Mouse (Mus musculus) hindbrain, embryonic 14.5 days (tissue): Measurements from ENCODE around the gene Klhl5. TPM values are rescaled to one million over a fixed set of nuclear protein-coding genes. Genes with fewer than 3 reads are reported as not detected.

ENCODE experiments used
- ATAC-seq: fragments of 200-750 bp; cut with Nextera tagmentation; 2 replicates; pipeline ENCODE4 v1.8.0; 2017; ENCODE audit warnings: moderate number of reproducible peaks, mild to moderate bottlenecking, moderate TSS enrichment, moderate library complexity; ENCODE audit not compliant: low FRiP score
- DNase-seq: peaks from one replicate; pipeline ENCODE4 v3.0.0-alpha.2; 2015; ENCODE audit warnings: low spot score
- H3K27ac ChIP-seq: fragments of 300-500 bp; sonication (generic); 2 replicates; pipeline ENCODE4 v1.5.1; 2014; ENCODE audit warnings: mild to moderate bottlenecking, moderate library complexity
- H3K27me3 ChIP-seq: fragments of 300-500 bp; sonication (generic); 2 replicates; pipeline ENCODE4 v1.6.1; 2014; ENCODE audit warnings: mild to moderate bottlenecking, low read length, mixed read lengths; ENCODE audit not compliant: control insufficient read depth, insufficient read depth
- H3K36me3 ChIP-seq: fragments of 300-500 bp; sonication (generic); replicated peaks from 2 replicates; pipeline ENCODE4 v1.6.1; 2014; ENCODE audit not compliant: control insufficient read depth, insufficient read depth
- H3K4me1 ChIP-seq: fragments of 300-500 bp; sonication (generic); replicated peaks from 2 replicates; pipeline ENCODE4 v1.6.1; 2014; ENCODE audit warnings: antibody characterized with exemption, low read length, mixed read lengths; ENCODE audit not compliant: control insufficient read depth, insufficient read depth
- H3K4me2 ChIP-seq: fragments of 300-500 bp; sonication (generic); replicated peaks from 2 replicates; pipeline ENCODE4 v1.6.1; 2014; ENCODE audit warnings: mild to moderate bottlenecking, moderate library complexity
- H3K4me3 ChIP-seq: fragments of 300-500 bp; sonication (generic); replicated peaks from 2 replicates; pipeline ENCODE4 v1.5.1; 2014; ENCODE audit warnings: mild to moderate bottlenecking, low read length
- H3K9ac ChIP-seq: fragments of 300-500 bp; sonication (generic); 2 replicates; pipeline ENCODE4 v1.6.1; 2014
- H3K9me3 ChIP-seq: fragments of 300-500 bp; sonication (generic); 2 replicates; pipeline ENCODE4 v1.6.1; 2016; ENCODE audit warnings: low read length; ENCODE audit not compliant: control insufficient read depth
- WGBS: fragments of 180-500 bp; shearing (Covaris S2); extraction: QIAGEN DNeasy Blood & Tissue Kit; methylation state at CpG from one replicate; pipeline ENCODE4 v1.1.7; 2014; 5-methylcytosine and 5-hydroxymethylcytosine counted together
- polyA plus RNA-seq: library from polyadenylated mRNA; unstranded; fragments of >200 nt; fragmentation: Nextera tagmentation; extraction: Ambion mirVana; gene quantifications from 2 replicates; pipeline ENCODE4 v1.2.1, GENCODE M21; 2014

The Klhl5 gene
- polyA plus RNA-seq, 1 experiment from 2014 or later = 49.2 TPM

DNA sequence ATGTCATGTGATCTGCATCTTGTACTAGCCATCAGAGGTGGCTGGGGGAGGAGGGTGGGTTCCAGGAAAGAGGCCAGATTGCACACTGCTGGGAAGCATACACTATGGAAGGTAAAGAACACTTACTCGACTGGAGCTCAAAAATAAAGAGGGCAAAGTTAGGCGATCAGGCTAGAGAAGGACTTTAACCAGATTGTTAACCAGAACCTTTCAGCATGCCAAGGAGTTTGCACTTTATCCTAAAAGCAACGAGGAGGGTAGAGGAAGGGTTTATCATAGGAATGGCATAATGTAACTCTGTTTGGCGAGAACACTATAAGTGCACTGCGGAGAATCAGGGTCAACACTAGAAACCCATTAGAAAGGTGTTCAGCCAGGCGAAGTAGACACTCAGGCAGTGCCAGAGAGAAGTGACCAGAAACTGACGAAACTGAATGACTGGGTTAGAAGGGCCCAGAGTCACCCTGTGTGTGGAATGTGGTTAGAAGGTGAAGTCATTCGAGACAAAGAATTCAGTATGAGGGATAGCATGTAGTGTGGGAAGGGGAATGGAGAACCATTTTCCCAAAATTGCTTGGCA is 43.1 kb downstream of the Klhl5 start:
- no peak overlapping the region for H3K9ac ChIP-seq
- peaks cover 62% of the 10 kb centered on the region for H3K36me3 ChIP-seq
- no peaks in the 10 kb centered on the region for H3K4me1 ChIP-seq
- DNase-seq (no peak), ATAC-seq (no peak)
- no peak overlapping the region for H3K27ac ChIP-seq
- no peak overlapping the region for H3K4me3 ChIP-seq
- H3K4me2 ChIP-seq = no peak overlapping the region
- no peaks in the 10 kb centered on the region for H3K27me3 ChIP-seq
- 93% methylated on average over 8 of the region's 8 CpGs for WGBS
- H3K9me3 ChIP-seq = no peaks in the 10 kb centered on the region

DNA sequence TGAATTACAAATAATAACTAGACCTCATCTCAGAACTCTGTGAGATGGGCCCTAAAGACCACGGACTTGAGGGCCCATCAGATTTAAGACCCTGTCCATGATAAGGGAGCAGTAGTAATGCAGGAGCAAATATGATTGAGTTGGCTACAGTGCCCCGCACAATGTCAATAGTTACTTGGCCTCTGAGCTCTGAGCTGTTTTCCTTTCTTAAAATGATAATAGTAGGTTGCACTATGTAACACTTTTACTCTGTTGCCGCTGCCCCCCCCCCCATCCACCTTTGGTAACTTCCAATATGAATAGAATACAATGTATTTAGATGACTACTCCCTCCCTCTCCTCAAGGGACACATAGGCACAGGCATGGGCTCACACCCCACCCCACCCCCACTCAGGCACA is 43.9 kb downstream of the Klhl5 start:
- ATAC-seq (no peak), DNase-seq (no peak)
- Histone ChIP-seq H3K4me2 (no peak overlapping the region), H3K4me1 (no peaks in the 10 kb centered on the region), H3K9ac (no peak overlapping the region), H3K4me3 (no peak overlapping the region), H3K27me3 (no peaks in the 10 kb centered on the region), H3K36me3 (peaks cover 65% of the 10 kb centered on the region), H3K9me3 (no peaks in the 10 kb centered on the region), H3K27ac (no peak overlapping the region)
- WGBS = 98% methylated on average over 3 of the region's 3 CpGs

- WGBS = 87% methylated on average over 5 of the region's 5 CpGs
- H3K9me3 ChIP-seq = no peaks in the 10 kb centered on the region
- H3K9ac ChIP-seq = no peak overlapping the region
- no peak overlapping the region for H3K4me2 ChIP-seq
- peaks cover 68% of the 10 kb centered on the region for H3K36me3 ChIP-seq
- no peak for DNase-seq
- H3K4me1 ChIP-seq = no peaks in the 10 kb centered on the region
- ATAC-seq = no peak
- no peak overlapping the region for H3K4me3 ChIP-seq
- no peak overlapping the region for H3K27ac ChIP-seq
- H3K27me3 ChIP-seq = no peaks in the 10 kb centered on the region
Observed at GRCm38 (mm10) chr5:65151767-65152166, 44.4 kb downstream of the Klhl5 start.

GRCm38 (mm10) chr5:65154287-65154686 is 46.9 kb downstream of the Klhl5 start:
- 95% methylated on average over 6 of the region's 6 CpGs for whole genome bisulfite sequencing

GRCm38 (mm10) chr5:65156853-65157252 is 49.5 kb downstream of the Klhl5 start:
- Histone ChIP-seq H3K27ac (no peak overlapping the region), H3K4me2 (no peak overlapping the region), H3K9ac (no peak overlapping the region), H3K36me3 (peaks cover 45% of the 10 kb centered on the region), H3K4me1 (no peaks in the 10 kb centered on the region), H3K27me3 (no peaks in the 10 kb centered on the region), H3K4me3 (no peak overlapping the region), H3K9me3 (no peaks in the 10 kb centered on the region)
- ATAC-seq = no peak
- 71% methylated on average over 2 of the region's 2 CpGs for WGBS
- DNase-seq = no peak

More at GRCm38 (mm10) chr5:65154287-65154686, 46.9 kb downstream of the Klhl5 start:
- H3K4me1 ChIP-seq = no peaks in the 10 kb centered on the region
- no peak for ATAC-seq
- H3K4me2 ChIP-seq = no peak overlapping the region
- no peak overlapping the region for H3K27ac ChIP-seq
- peaks cover 48% of the 10 kb centered on the region for H3K36me3 ChIP-seq
- no peak overlapping the region for H3K4me3 ChIP-seq
- H3K27me3 ChIP-seq = no peaks in the 10 kb centered on the region
- DNase-seq = no peak
- no peak overlapping the region for H3K9ac ChIP-seq
- H3K9me3 ChIP-seq = no peaks in the 10 kb centered on the region

DNA sequence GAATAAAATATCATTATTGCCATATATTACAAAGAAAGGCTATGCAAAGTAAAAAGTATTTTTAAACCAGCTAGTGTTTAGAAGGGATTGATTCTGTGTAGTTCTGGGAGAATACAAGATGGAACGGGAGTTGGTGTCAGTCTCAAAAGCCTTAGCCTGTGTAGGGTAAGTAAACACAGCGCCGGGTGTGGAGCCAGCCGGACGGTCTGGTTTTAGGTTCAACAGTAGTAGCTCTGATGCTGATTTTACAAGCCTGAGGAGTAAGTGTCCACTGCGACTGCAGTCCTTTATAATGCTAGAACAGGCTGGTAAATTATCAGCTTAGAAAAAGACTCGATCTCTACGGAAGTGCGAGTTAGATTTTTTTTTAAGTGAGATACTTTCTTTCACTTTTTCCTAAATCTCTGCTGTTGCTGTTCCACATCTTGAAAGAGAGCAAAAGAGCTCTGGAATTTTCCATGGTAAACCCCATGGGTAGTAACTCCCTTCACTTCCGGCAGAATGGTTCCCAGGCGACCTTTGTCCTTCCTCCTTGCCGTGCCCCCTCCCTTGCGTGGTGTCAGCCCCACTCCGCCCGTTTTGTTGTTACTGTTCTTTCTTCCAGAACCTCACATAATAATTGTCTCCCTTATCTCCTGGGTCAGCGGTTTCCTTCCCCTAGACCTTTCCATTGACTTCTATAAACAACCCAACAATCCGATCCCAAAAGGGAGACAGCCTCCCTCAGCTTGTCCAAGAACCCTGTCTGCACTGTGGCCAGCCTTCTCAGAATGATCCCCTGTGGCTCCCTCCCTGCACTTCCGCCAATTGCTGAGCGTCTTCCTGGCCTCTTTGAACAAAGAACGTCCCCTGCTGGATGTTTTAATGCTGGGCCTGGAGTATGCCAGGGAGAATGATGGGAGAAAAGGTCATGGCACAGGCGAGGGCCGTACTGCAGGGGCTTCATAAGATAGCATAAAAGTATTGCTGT is 50.4 kb downstream of the Klhl5 start:
- peaks cover 48% of the 10 kb centered on the region for H3K36me3 ChIP-seq
- no peak for DNase-seq
- no peak for ATAC-seq
- no peak overlapping the region for H3K4me2 ChIP-seq
- no peak overlapping the region for H3K4me3 ChIP-seq
- no peaks in the 10 kb centered on the region for H3K4me1 ChIP-seq
- no peak overlapping the region for H3K27ac ChIP-seq
- H3K9ac ChIP-seq = no peak overlapping the region
- H3K9me3 ChIP-seq = no peaks in the 10 kb centered on the region
- WGBS = 64% methylated on average over 22 of the region's 22 CpGs
- H3K27me3 ChIP-seq = no peaks in the 10 kb centered on the region

DNA sequence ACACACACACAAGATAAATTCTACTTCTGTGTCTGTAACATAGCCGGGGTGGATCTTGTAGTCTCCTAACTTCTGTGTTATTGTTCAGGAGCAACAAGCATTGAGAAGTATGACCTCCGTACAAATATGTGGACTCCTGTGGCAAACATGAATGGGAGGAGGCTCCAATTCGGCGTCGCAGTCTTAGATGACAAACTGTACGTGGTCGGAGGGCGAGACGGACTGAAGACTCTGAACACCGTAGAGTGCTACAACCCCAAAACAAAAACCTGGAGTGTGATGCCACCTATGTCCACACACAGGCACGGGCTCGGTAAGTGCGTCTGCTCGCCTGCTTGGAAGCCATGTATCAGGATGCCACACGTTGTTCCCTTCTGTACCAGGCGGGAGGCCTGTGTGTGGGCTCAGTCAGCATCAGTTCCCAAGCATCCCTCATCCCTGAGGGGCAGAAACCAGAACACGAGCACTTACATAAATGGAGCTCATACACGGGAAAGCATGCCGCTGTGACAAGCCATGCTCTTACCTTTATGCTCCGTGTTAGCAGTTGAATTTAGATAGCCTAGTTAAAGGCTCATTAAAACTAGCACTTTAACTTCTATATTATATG is 51.5 kb downstream of the Klhl5 start:
- WGBS = 86% methylated on average over 20 of the region's 20 CpGs
- Histone ChIP-seq H3K9me3 (no peaks in the 10 kb centered on the region), H3K4me3 (no peak overlapping the region), H3K27me3 (no peaks in the 10 kb centered on the region), H3K4me1 (no peaks in the 10 kb centered on the region), H3K9ac (no peak overlapping the region), H3K27ac (no peak overlapping the region), H3K36me3 (peaks cover 49% of the 10 kb centered on the region), H3K4me2 (no peak overlapping the region)
- DNase-seq = no peak
- no peak for ATAC-seq

- Histone ChIP-seq H3K4me1 (no peaks in the 10 kb centered on the region), H3K36me3 (peaks cover 61% of the 10 kb centered on the region), H3K4me3 (no peak overlapping the region), H3K9ac (no peak overlapping the region), H3K9me3 (no peaks in the 10 kb centered on the region), H3K4me2 (no peak overlapping the region), H3K27ac (no peak overlapping the region), H3K27me3 (no peaks in the 10 kb centered on the region)
- DNase-seq = no peak
- no peak for ATAC-seq
- 65% methylated on average over 5 of the region's 5 CpGs for WGBS
Observed at GRCm38 (mm10) chr5:65163001-65163400, 55.7 kb downstream of the Klhl5 start.

- Histone ChIP-seq H3K36me3 (peaks cover 61% of the 10 kb centered on the region), H3K9ac (no peak overlapping the region), H3K4me2 (no peak overlapping the region), H3K9me3 (no peaks in the 10 kb centered on the region), H3K4me1 (no peaks in the 10 kb centered on the region), H3K27me3 (no peaks in the 10 kb centered on the region), H3K4me3 (no peak overlapping the region), H3K27ac (no peak overlapping the region)
- DNase-seq (no peak), ATAC-seq (no peak)
- 86% methylated on average over 17 of the region's 17 CpGs for WGBS
Observed at GRCm38 (mm10) chr5:65163489-65164092, 56.3 kb downstream of the Klhl5 start.
